Comparison of ENCODE assay signal across 8 mouse cellular contexts in genomic region chrX:101419725-101420699, GRCm38 (mm10). TPM values are rescaled to one million over a fixed set of nuclear protein-coding genes. Genes with fewer than 3 reads are reported as not detected.
DNase-seq lines count a peak whose midpoint lies in the region; ATAC-seq and TF ChIP-seq lines count a peak whose summit lies in the region.

No protein-coding gene starts in this region.

- TF ChIP-seq CTCF in MEL (IDR thresholded peaks at IDR 0.05 in 2 of 3, conservative IDR thresholded peaks at IDR 0.05 in 1 of 3; ENCODE audit: control insufficient read depth in 1 of 3, insufficient read depth in 1 of 3, low read depth in 2 of 3, low read length in 3 of 3, poor library complexity in 1 of 3, severe bottlenecking in 1 of 3) = no peak
- TF ChIP-seq CTCF in olfactory bulb, adult 2 months (IDR thresholded peaks at IDR 0.05; ENCODE audit: insufficient read depth, low read depth, low read length) = no peak

- H3K9ac ChIP-seq in MEL (ENCODE audit: control insufficient read depth, low read depth, low read length, poor library complexity, severe bottlenecking) = peak overlapping the region; percentile 84
- peak overlapping the region; percentile 70 for H3K9ac ChIP-seq in lung, embryonic 15.5 days

- 17% methylated on average over 43 of the region's 54 CpGs for WGBS in lung, embryonic 15.5 days
- WGBS in olfactory bulb, adult 2 months = 15% methylated on average over 53 of the region's 54 CpGs

- H3K4me2 ChIP-seq in lung, embryonic 15.5 days = peak overlapping the region; percentile 67

- peaks cover 3 to 5% of the 10 kb centered on the region in 2 experiments; a peak in 2 of 4 replicates for H3K4me1 ChIP-seq in MEL (ENCODE audit: control insufficient read depth in 1 of 2, insufficient read depth in 2 of 2, low read length in 2 of 2)
- H3K4me1 ChIP-seq in lung, embryonic 15.5 days = peaks cover 11% of the 10 kb centered on the region
- H3K4me1 ChIP-seq in olfactory bulb, adult 2 months (ENCODE audit: control insufficient read depth, insufficient read depth, low read length) = peaks cover 12% of the 10 kb centered on the region; the same call in 1 of the 2 replicates

- peaks cover 7% of the 10 kb centered on the region for H3K79me2 ChIP-seq in MEL (ENCODE audit: control insufficient read depth, insufficient read depth, low read length, poor library complexity)

- H3K4me3 ChIP-seq in MEL (ENCODE audit: control insufficient read depth in 1 of 2, insufficient read depth in 1 of 2, low read depth in 2 of 2, low read length in 2 of 2) = peak overlapping the region; percentile 79 to 84
- H3K4me3 ChIP-seq in lung, embryonic 15.5 days = peak overlapping the region; percentile 61
- peak overlapping the region; percentile 97 for H3K4me3 ChIP-seq in olfactory bulb, adult 2 months (ENCODE audit: insufficient read depth, low read depth, low read length)

- H3K36me3 ChIP-seq in MEL (ENCODE audit: control insufficient read depth in 1 of 2, insufficient read depth in 2 of 2, low read length in 2 of 2) = peaks cover 0 to 2% of the 10 kb centered on the region in 2 experiments; a peak in 1 of 4 replicates
- no peaks in the 10 kb centered on the region for H3K36me3 ChIP-seq in lung, embryonic 15.5 days

- H3K27me3 ChIP-seq in MEL (ENCODE audit: control insufficient read depth in 1 of 2, insufficient read depth in 2 of 2, low read length in 2 of 2) = no peaks in the 10 kb centered on the region
- H3K27me3 ChIP-seq in lung, embryonic 15.5 days = no peaks in the 10 kb centered on the region

- peak; percentile 88 for DNase-seq in MEL (ENCODE audit: low read depth, low spot score)
- DNase-seq in cerebellum, adult 8-10 months = peak; percentile 82
- DNase-seq in forelimb bud, embryonic 11.5 days (ENCODE audit: low read depth, low spot score) = peak; percentile 84
- DNase-seq in layer of hippocampus, adult 9-10 months (ENCODE audit: low spot score) = peak; percentile 35
- peak; percentile 79 to 81 for DNase-seq in thymus, adult 18-20 months

- TF ChIP-seq EP300 in MEL (IDR thresholded peaks at IDR 0.05; ENCODE audit: low read depth in 1 of 2, low read length in 2 of 2) = no peak

- peak; percentile 93 to 97 for ATAC-seq in hematopoietic stem cell, adult 5-6 weeks (replicated peaks in 1 of 2; ENCODE audit: insufficient read depth in 1 of 2, low FRiP score in 2 of 2, low TSS enrichment in 1 of 2, low read depth in 1 of 2, poor library complexity in 2 of 2, severe bottlenecking in 2 of 2)
- ATAC-seq in lung, embryonic 15.5 days (ENCODE audit: borderline replicate concordance, extremely low read depth, low FRiP score, low TSS enrichment) = peak; percentile 95

- no peaks in the 10 kb centered on the region for H3K9me3 ChIP-seq in MEL (replicated peaks; ENCODE audit: insufficient read depth, low read length)
- no peaks in the 10 kb centered on the region for H3K9me3 ChIP-seq in lung, embryonic 15.5 days

- no peak for TF ChIP-seq RAD21 in MEL (IDR thresholded peaks at IDR 0.05; ENCODE audit: low read depth, low read length)

- peak in 1 of 2 experiments; percentile 48; a peak in 2 of 4 replicates for TF ChIP-seq POLR2A in MEL (IDR thresholded peaks at IDR 0.05; ENCODE audit: control insufficient read depth in 1 of 2, insufficient read depth in 1 of 2, low read depth in 1 of 2, low read length in 2 of 2, poor library complexity in 1 of 2)
- TF ChIP-seq POLR2A in olfactory bulb, adult 2 months (IDR thresholded peaks at IDR 0.05; ENCODE audit: insufficient read depth, low read depth, low read length) = peak; percentile 41; the same call in 1 of the 2 replicates

- peak overlapping the region; percentile 45 for H3K27ac ChIP-seq in MEL (ENCODE audit: control insufficient read depth, low read depth, low read length)
- peak overlapping the region; percentile 77 for H3K27ac ChIP-seq in lung, embryonic 15.5 days
- H3K27ac ChIP-seq in olfactory bulb, adult 2 months (ENCODE audit: insufficient read depth, low read depth, low read length) = peak overlapping the region; percentile 90

TF ChIP-seq in MEL, 35 proteins besides CTCF, POLR2A, EP300 and RAD21:
- TF ChIP-seq SIN3A (IDR thresholded peaks at IDR 0.05; ENCODE audit: low read length) (peak; percentile 87), HCFC1 (IDR thresholded peaks at IDR 0.05; ENCODE audit: low read depth, low read length) (peak; percentile 80), MXI1 (IDR thresholded peaks at IDR 0.05; ENCODE audit: low read depth, low read length) (peak; percentile 16; the same call in 1 of the 2 replicates), MAZ (IDR thresholded peaks at IDR 0.05; ENCODE audit: low read depth, low read length) (peak; percentile 63; the same call in 1 of the 2 replicates), MEF2A (IDR thresholded peaks at IDR 0.05; ENCODE audit: extremely low read depth, insufficient replicate concordance, low read depth, low read length, poor library complexity, severe bottlenecking) (no peak), CHD2 (IDR thresholded peaks at IDR 0.05; ENCODE audit: low read length) (peak; percentile 92), CHD1 (IDR thresholded peaks at IDR 0.05; ENCODE audit: low read depth, low read length) (no peak)
TF ChIP-seq in MEL: peak in this region for 5.

RNA-seq across cellular contexts. Expression of gene Zmym3, which starts 0.6 kb away (rescaled TPM):
- 20.7 and 26.7 TPM in 2 replicates for total RNA-seq in MEL (2012; rRNA removed)
- 10 to 100 TPM in 1 of 2 experiments, not detected in 1; 42.9 TPM for polyA plus RNA-seq in MEL (2012; ENCODE audit: insufficient read depth in 1 of 2, insufficient read length in 2 of 2, low read depth in 1 of 2, low replicate concordance in 2 of 2, missing spikeins in 1 of 2)
- 28.1 and 31.3 TPM in 2 replicates for total RNA-seq in hematopoietic stem cell, adult 5-6 weeks (2017)
- 29.8 and 32.2 TPM in 2 replicates for polyA plus RNA-seq in lung, embryonic 15.5 days (2015; fragmentation: Nextera tagmentation; extraction: Ambion mirVana)
- polyA plus RNA-seq in olfactory bulb, adult 2 months (2012; ENCODE audit: insufficient read depth, insufficient read length, low replicate concordance, missing spikeins) = not detected in 2 replicates

RNA-seq across cellular contexts. Expression of gene Nono, which starts 9.1 kb away (rescaled TPM):
- 287 and 304 TPM in 2 replicates for total RNA-seq in MEL (2012; rRNA removed)
- 100 to 1,000 TPM in 1 of 2 experiments, not detected in 1; 442 TPM for polyA plus RNA-seq in MEL (2012; ENCODE audit: insufficient read depth in 1 of 2, insufficient read length in 2 of 2, low read depth in 1 of 2, low replicate concordance in 2 of 2, missing spikeins in 1 of 2)
- 556 and 591 TPM in 2 replicates for total RNA-seq in hematopoietic stem cell, adult 5-6 weeks (2017)
- 433 and 440 TPM in 2 replicates for polyA plus RNA-seq in lung, embryonic 15.5 days (2015; fragmentation: Nextera tagmentation; extraction: Ambion mirVana)
- 352 TPM in 1 of 2 replicates, not detected in the other for polyA plus RNA-seq in olfactory bulb, adult 2 months (2012; ENCODE audit: insufficient read depth, insufficient read length, low replicate concordance, missing spikeins)

RNA-seq across cellular contexts. Expression of gene Itgb1bp2, which starts 28.9 kb away (rescaled TPM):
- total RNA-seq in MEL (2012; rRNA removed) = 0.49 and 0.62 TPM in 2 replicates
- polyA plus RNA-seq in MEL (2012; ENCODE audit: insufficient read depth in 1 of 2, insufficient read length in 2 of 2, low read depth in 1 of 2, low replicate concordance in 2 of 2, missing spikeins in 1 of 2) = under 1 TPM in 1 of 2 experiments, not detected in 1; 0.77 TPM
- total RNA-seq in hematopoietic stem cell, adult 5-6 weeks (2017) = 1.7 and 6.1 TPM in 2 replicates
- polyA plus RNA-seq in lung, embryonic 15.5 days (2015; fragmentation: Nextera tagmentation; extraction: Ambion mirVana) = 3.8 and 5.2 TPM in 2 replicates
- polyA plus RNA-seq in olfactory bulb, adult 2 months (2012; ENCODE audit: insufficient read depth, insufficient read length, low replicate concordance, missing spikeins) = not detected in 2 replicates

RNA-seq across cellular contexts. Expression of gene Gjb1, which starts 43.8 kb away (rescaled TPM):
- total RNA-seq in MEL (2012; rRNA removed) = not detected in 2 replicates
- polyA plus RNA-seq in MEL (2012; ENCODE audit: insufficient read depth in 1 of 2, insufficient read length in 2 of 2, low read depth in 1 of 2, low replicate concordance in 2 of 2, missing spikeins in 1 of 2) = not detected
- total RNA-seq in hematopoietic stem cell, adult 5-6 weeks (2017) = not detected in 2 replicates
- polyA plus RNA-seq in lung, embryonic 15.5 days (2015; fragmentation: Nextera tagmentation; extraction: Ambion mirVana) = 0.49 and 1.3 TPM in 2 replicates
- polyA plus RNA-seq in olfactory bulb, adult 2 months (2012; ENCODE audit: insufficient read depth, insufficient read length, low replicate concordance, missing spikeins) = not detected in 2 replicates

Comparison
In these comparisons a context has a peak if more than half of its experiments do, and no peak if none do; other contexts are left out.
1. Peak in every context shown above with its lines: DNase-seq, ATAC-seq, H3K4me3 ChIP-seq and H3K27ac ChIP-seq.
2. DNase-seq: peak in every context shown above with its lines; median percentile 88 in MEL; 84 in forelimb bud, embryonic 11.5 days; 82 in cerebellum, adult 8-10 months; 80 in thymus, adult 18-20 months; 35 in layer of hippocampus, adult 9-10 months.